Mouse (Mus musculus): Measurements from ENCODE around the gene Cadm3.

- TF ChIP-seq CTCF (IDR thresholded peaks at IDR 0.05; ENCODE audit: insufficient read depth, low read length) (no peak), POLR2A (IDR thresholded peaks at IDR 0.05; ENCODE audit: borderline replicate concordance, extremely low read depth, low read depth, low read length) (no peak)
These were observed 39.0 kb downstream of the Cadm3 start for GRCm38 (mm10) chr1:173328446-173328845.
